Mouse (Mus musculus): Measurements from ENCODE around the gene Asz1. TPM values are rescaled to one million over a fixed set of nuclear protein-coding genes. Genes with fewer than 3 reads are reported as not detected.

The Asz1 gene
- total RNA-seq, 2 experiments from 2014 or later = not detected

GRCm38 (mm10) chr6:18007356-18007755 is 101.5 kb downstream of the Asz1 start:
- DNase-seq (ENCODE audit: low spot score in 2 of 2) = no peak

- no peak for DNase-seq (ENCODE audit: low spot score in 2 of 2)
These were observed 106.8 kb downstream of the Asz1 start for GRCm38 (mm10) chr6:18002065-18002464.

Other genes starting within 250 kb of the Asz1 start
- 1 to 10 TPM; 2.2 to 2.6 TPM for gene Wnt2, start 78.5 kb downstream of the Asz1 start, total RNA-seq (2021)
- gene Cftr, start 61.6 kb upstream of the Asz1 start, total RNA-seq (2021) = not detected